Mouse (Mus musculus) bone marrow macrophage, adult 2 months (primary cell): ENCODE measurements at regions not wholly inside any gene's neighbourhood (a gene's known extent, or its start where the extent isn't known, plus 50 kb on each side); places are given as distances from the start of the nearest gene placed in this dataset.

ENCODE experiments used
- H3K27ac ChIP-seq: 2 replicates; pipeline ENCODE4 v1.5.1; 2012; ENCODE audit warnings: low read depth, low read length; ENCODE audit not compliant: insufficient read depth
- H3K4me1 ChIP-seq: 2 replicates; pipeline ENCODE4 v1.6.1; 2012; ENCODE audit warnings: low read length; ENCODE audit not compliant: control insufficient read depth, insufficient read depth
- H3K4me3 ChIP-seq: 2 replicates; pipeline ENCODE4 v1.5.1; 2012; ENCODE audit warnings: mild to moderate bottlenecking, low read length, moderate library complexity; ENCODE audit not compliant: insufficient read depth
- CTCF ChIP-seq: IDR thresholded peaks from 2 replicates; pipeline ENCODE4 v1.5.1; 2012; ENCODE audit warnings: low read depth, mild to moderate bottlenecking, low read length, moderate library complexity
- POLR2A ChIP-seq: IDR thresholded peaks from 2 replicates; pipeline ENCODE4 v1.6.1; 2012; ENCODE audit warnings: mild to moderate bottlenecking, low read depth, low read length, borderline replicate concordance

DNA sequence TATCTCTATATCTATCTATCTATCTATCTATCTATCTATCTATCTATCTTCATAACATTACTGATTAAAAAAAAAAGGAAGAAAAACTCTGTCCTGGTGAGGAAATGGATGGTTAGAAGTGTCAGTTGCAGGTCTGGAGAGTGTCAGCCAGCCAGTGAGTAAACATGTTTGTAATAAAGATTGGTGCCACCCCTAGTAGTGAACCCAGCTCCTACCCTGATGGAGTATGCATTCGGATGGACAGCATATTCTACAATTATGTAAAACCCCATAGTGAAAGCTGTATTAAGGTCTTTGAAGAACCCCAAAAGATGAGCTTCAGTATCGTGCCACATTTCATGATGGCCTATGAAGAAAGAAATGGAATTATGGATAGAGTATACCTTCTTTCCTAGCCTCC, 118.5 kb downstream of the Maf start:
- TF ChIP-seq CTCF (no peak), POLR2A (no peak)
- no peak overlapping the region for H3K27ac ChIP-seq
- H3K4me1 ChIP-seq, result peaks cover 28% of the 10 kb centered on the region
- no peak overlapping the region for H3K4me3 ChIP-seq

DNA sequence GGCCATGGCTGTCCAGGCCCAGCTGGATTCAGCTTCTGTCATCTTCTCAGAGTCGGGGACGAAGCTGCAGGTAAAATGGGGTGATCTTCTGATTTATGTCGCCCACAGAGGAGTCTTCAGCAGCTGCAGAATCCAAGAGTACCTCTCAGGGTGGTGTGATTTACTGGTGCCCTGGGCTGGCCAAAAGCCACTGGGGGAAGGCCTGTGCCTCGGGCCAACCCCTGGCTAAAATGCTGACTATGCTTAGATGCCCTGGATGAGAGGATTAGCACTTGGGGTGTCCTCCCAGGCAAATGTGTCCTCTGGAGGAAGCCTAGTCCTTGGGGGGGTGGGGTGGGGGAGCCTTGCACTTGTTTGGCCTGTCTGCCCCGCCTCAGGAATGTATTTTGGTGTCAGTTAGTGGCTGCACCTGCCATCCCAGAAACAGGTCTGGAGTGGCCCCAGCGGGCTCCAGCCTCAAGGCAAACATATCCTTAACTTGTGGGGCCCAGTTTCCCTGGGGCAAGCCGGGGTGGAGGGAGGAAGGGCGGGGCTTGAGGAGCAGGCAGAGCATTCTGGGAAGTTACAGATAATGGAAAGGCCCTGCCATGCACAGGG, 123.2 kb downstream of the Maf start:
- Histone ChIP-seq H3K4me3 (no peak overlapping the region), H3K27ac (peak overlapping the region; percentile 93)
- TF ChIP-seq CTCF (no peak), POLR2A (no peak)

DNA sequence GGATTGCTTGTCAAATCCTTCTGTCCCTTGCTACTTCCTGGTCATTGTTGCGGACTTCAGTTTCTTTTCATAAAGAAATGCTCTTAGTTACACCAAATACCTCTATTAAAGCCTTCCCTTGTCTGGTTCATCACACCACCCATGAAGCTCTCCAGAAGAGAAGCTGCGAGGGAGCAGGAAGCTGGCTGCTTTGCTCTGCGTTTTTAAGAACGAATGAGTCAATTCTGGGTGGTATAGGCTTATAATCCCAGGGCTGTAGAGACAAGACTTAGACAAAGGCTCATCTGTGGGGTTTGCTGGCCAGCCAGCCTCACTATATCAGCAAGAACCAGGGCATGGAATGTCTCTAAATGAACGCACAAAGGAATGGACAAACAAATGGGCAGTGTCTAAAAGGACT, 124.4 kb downstream of the Maf start:
- peak overlapping the region; percentile 93 for H3K27ac ChIP-seq
- TF ChIP-seq CTCF (no peak), POLR2A (no peak)
- H3K4me1 ChIP-seq, result peaks cover 61% of the 10 kb centered on the region
- H3K4me3 ChIP-seq, result no peak overlapping the region

More for the DNA sequence above, 123.2 kb downstream of the Maf start:
- H3K4me1 ChIP-seq, result peaks cover 56% of the 10 kb centered on the region

- Histone ChIP-seq H3K4me3 (no peak overlapping the region), H3K27ac (peak overlapping the region; percentile 93), H3K4me1 (peaks cover 61% of the 10 kb centered on the region)
- TF ChIP-seq CTCF (no peak), POLR2A (no peak)
Observed at GRCm38 (mm10) chr8:115581940-115582517, 125.6 kb downstream of the Maf start.

DNA sequence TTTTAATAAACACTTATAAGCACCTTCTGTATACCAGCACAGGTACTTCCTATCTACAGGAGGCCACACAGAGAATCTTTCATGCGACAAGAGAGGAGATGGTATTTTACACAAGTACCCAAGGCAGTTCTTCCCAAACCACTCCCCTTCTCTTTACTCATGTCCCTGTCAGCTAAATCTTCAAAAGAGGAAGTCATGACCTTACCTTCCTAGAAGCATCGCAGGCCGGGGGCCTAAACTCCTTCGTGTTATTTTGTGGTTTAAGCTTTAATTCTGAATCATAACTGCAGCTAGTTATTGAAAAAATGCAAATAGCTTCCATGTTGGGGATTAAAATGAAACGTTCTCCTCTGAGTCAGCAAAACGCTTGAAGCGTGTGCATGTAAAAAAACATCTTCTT, 139.2 kb downstream of the Maf start:
- peak overlapping the region; percentile 46 for H3K27ac ChIP-seq
- peaks cover 58% of the 10 kb centered on the region for H3K4me1 ChIP-seq
- no peak for TF ChIP-seq POLR2A
- no peak for TF ChIP-seq CTCF
- H3K4me3 ChIP-seq, result no peak overlapping the region

GRCm38 (mm10) chr8:115565768-115566167, 141.8 kb downstream of the Maf start:
- TF ChIP-seq CTCF, result no peak
- TF ChIP-seq POLR2A, result no peak
- H3K4me3 ChIP-seq, result no peak overlapping the region
- H3K27ac ChIP-seq, result peak overlapping the region; percentile 12
- peaks cover 59% of the 10 kb centered on the region for H3K4me1 ChIP-seq

GRCm38 (mm10) chr8:115562362-115562761, 145.2 kb downstream of the Maf start:
- TF ChIP-seq CTCF (no peak), POLR2A (no peak)
- no peak overlapping the region for H3K4me3 ChIP-seq
- peaks cover 43% of the 10 kb centered on the region for H3K4me1 ChIP-seq
- no peak overlapping the region for H3K27ac ChIP-seq

DNA sequence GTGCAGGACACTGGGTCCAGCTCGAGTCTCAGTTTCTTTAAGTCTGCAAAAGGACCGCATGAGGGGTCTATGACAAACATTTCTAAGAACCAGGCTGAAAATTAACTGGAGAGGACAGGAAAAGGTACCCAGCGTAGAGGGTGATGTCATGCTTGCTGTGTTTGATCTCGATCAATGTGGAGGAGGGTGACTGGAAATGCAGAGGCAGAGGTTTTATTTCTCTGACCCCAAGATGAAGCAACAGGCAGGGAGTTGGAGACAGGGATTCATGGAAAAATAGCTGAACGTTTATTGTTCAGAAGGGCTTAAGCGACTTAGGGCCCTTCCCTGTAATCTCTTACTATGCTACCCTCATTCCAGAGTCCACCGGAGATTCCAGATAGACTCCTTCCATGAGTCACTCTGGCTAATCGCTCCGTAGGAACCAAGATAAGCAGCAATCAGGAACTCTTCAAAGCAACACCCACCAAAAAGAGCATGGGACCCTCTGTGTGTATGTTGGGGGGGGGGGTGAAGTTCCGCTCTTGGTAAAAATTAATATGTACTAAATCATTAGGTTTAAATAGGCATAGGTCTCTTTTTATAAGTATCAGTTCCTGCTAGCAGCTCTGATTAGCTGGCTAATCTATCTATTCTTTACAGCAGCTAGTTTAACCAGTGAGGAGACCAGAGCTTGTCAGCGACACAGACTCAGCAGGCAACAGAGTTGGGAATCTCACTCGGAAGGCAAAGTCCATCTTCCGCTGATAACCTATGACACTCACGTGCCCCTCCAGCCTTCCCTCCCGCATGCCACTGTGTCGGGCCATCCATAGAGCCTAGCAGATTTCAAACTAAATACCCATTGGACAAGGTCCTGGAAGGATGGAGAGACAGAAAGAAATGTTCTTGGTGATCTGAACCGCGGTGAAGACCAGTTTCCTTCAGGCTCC, 146.3 kb downstream of the Maf start:
- TF ChIP-seq POLR2A (no peak), CTCF (no peak)
- no peak overlapping the region for H3K4me3 ChIP-seq
- H3K4me1 ChIP-seq, result peaks cover 40% of the 10 kb centered on the region
- H3K27ac ChIP-seq, result no peak overlapping the region

DNA sequence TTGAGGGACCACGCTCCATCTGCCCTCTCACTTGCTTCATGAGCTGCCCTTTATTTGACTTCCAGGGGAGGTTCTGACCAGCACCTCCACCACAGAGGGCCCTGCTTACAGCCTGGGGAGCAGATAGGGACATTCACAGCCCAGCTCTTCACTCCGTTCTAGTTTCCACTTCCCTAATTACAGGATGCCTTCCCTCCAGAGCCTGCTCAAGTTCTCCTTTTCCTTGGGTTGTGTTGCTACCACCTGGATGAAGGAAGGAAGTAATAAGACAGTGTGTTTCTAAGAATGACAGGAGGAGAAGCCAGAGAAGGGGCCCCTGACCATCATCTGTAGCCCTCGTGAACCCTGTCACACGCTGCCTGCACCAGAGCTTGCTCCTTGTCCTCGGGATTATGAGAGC, 152.1 kb downstream of the Maf start:
- peaks cover 28% of the 10 kb centered on the region for H3K4me1 ChIP-seq
- no peak for TF ChIP-seq POLR2A
- TF ChIP-seq CTCF, result no peak
- peak overlapping the region; percentile 84 for H3K27ac ChIP-seq
- no peak overlapping the region for H3K4me3 ChIP-seq

- Histone ChIP-seq H3K4me1 (peaks cover 28% of the 10 kb centered on the region), H3K4me3 (no peak overlapping the region), H3K27ac (no peak overlapping the region)
- no peak for TF ChIP-seq CTCF
Observed at GRCm38 (mm10) chr8:115554185-115554584, 153.4 kb downstream of the Maf start.
